ENCODE assay signal across 24 mouse cellular contexts in genomic region chr1:182245003-182245402, GRCm38 (mm10). TPM values are rescaled to one million over a fixed set of nuclear protein-coding genes. Genes with fewer than 3 reads are reported as not detected.
DNase-seq lines count a peak whose midpoint lies in the region; ATAC-seq lines count a peak whose summit lies in the region.
"Had no signal": no experiment of that assay in that cellular context is flagged by ENCODE, and none has a peak within 500 bp of the region (broad histone marks: within the 10 kb centered on the region; RNA-seq: fewer than 3 reads in every experiment).

No protein-coding gene starts in this region.

- peak; percentile 57 for DNase-seq in A20 (ENCODE audit: low read depth, low spot score)
- DNase-seq in splenic B cell, adult 2 months (ENCODE audit: low read depth, low spot score), result peak; percentile 40
- DNase-seq in kidney, adult 9 months, result no peak
- DNase-seq in frontal cortex, adult 2 months (ENCODE audit: extremely low spot score in 1 of 2, low spot score in 1 of 2), result no peak
- DNase-seq: adrenal gland, adult 8-10 months; adrenal gland, postnatal 14 days; adrenal gland, postnatal 36 days; B cell, adult 2 months; cerebellum, adult 11-12 months; cerebellum, adult 2 months; cerebellum, adult 9-10 months; cerebellum, postnatal 10 days; cerebellum, postnatal 25 days; forebrain, postnatal 0 days had no signal

- ATAC-seq in megakaryocyte, adult 5-6 weeks (ENCODE audit: poor library complexity, severe bottlenecking), result peak; percentile 56
- ATAC-seq: activated CD4-positive, CD25-positive, alpha-beta regulatory T cell, adult 4 months; CD4-positive, CD25-positive, alpha-beta regulatory T cell, adult 4 months; forebrain, embryonic 13.5 days; forebrain, embryonic 15.5 days; forebrain, postnatal 0 days; Patski had no signal

- no peaks in the 10 kb centered on the region for H3K36me3 ChIP-seq in splenic B cell, adult 2 months (ENCODE audit: control insufficient read depth, insufficient read depth, low read length, poor library complexity, severe bottlenecking)
- H3K36me3 ChIP-seq: embryonic facial prominence, embryonic 10.5 days; embryonic facial prominence, embryonic 12.5 days; forebrain, embryonic 15.5 days; G1E had no signal

- H3K27me3 ChIP-seq in splenic B cell, adult 2 months (ENCODE audit: control insufficient read depth, insufficient read depth, low read length, poor library complexity, severe bottlenecking), result no peaks in the 10 kb centered on the region
- H3K27me3 ChIP-seq: CH12.LX; embryonic facial prominence, embryonic 12.5 days; forebrain, embryonic 15.5 days; Patski had no signal

RNA-seq across cellular contexts. Expression of gene Degs1, which starts 37.6 kb away (rescaled TPM):
- 417 and 430 TPM in 2 replicates for total RNA-seq in megakaryocyte, adult 5-6 weeks (2015)
- total RNA-seq in megakaryocyte, adult 5-6 weeks (2017), result 194 and 208 TPM in 2 replicates
- polyA plus RNA-seq in frontal cortex, adult 2 months (2012; rRNA removed), result 68.2 and 78.2 TPM in 2 replicates

Comparison
In these comparisons a context has a peak if more than half of its experiments do, and no peak if none do; other contexts are left out.
1. DNase-seq: peak in A20 (single experiment) and splenic B cell, adult 2 months (single experiment); none in kidney, adult 9 months (single experiment) and frontal cortex, adult 2 months (0 of 2).